Mouse (Mus musculus) kidney, embryonic 14.5 days (tissue): Measurements from ENCODE around the gene Prr23a3. TPM values are rescaled to one million over a fixed set of nuclear protein-coding genes. Genes with fewer than 3 reads are reported as not detected.
A peak's percentile ranks its signal among the peaks of the same experiment; 100 is the strongest.

Experiments
- ATAC-seq: fragments of 200-750 bp; cut with Nextera tagmentation; 2 replicates; pipeline ENCODE4 v1.8.0; 2017; ENCODE audit warnings: moderate number of reproducible peaks, mild to moderate bottlenecking, moderate TSS enrichment, moderate library complexity; ENCODE audit not compliant: low FRiP score, low TSS enrichment
- H3K27ac ChIP-seq: fragments of 300-500 bp; sonication (generic); 2 replicates; pipeline ENCODE4 v1.5.1; 2014; ENCODE audit warnings: low read depth, mild to moderate bottlenecking, low read length, moderate library complexity, mixed read lengths
- H3K27me3 ChIP-seq: fragments of 300-500 bp; sonication (generic); 2 replicates; pipeline ENCODE4 v1.6.1; 2014; ENCODE audit warnings: mild to moderate bottlenecking, low read length; ENCODE audit not compliant: control insufficient read depth, insufficient read depth
- H3K36me3 ChIP-seq: fragments of 300-500 bp; sonication (generic); 2 replicates; pipeline ENCODE4 v1.6.1; 2014; ENCODE audit warnings: low read length, mixed read lengths; ENCODE audit not compliant: control insufficient read depth, insufficient read depth
- H3K4me1 ChIP-seq: fragments of 300-500 bp; sonication (generic); 2 replicates; pipeline ENCODE4 v1.6.1; 2014; ENCODE audit warnings: low read length, mixed read lengths; ENCODE audit not compliant: control insufficient read depth, insufficient read depth
- H3K4me2 ChIP-seq: fragments of 300-500 bp; sonication (generic); replicated peaks from 2 replicates; pipeline ENCODE4 v1.6.1; 2014; ENCODE audit warnings: low read depth, mild to moderate bottlenecking, low read length
- H3K4me3 ChIP-seq: fragments of 300-500 bp; sonication (generic); 2 replicates; pipeline ENCODE4 v1.5.1; 2014; ENCODE audit warnings: mild to moderate bottlenecking, low read length
- H3K9ac ChIP-seq: fragments of 300-500 bp; sonication (generic); 2 replicates; pipeline ENCODE4 v1.6.1; 2014; ENCODE audit warnings: low read depth, mild to moderate bottlenecking, low read length, moderate library complexity
- H3K9me3 ChIP-seq: fragments of 300-500 bp; sonication (generic); 2 replicates; pipeline ENCODE4 v1.6.1; 2016; ENCODE audit warnings: low read length; ENCODE audit not compliant: control insufficient read depth
- WGBS: fragments of 180-500 bp; shearing (Covaris S2); extraction: QIAGEN DNeasy Blood & Tissue Kit; methylation state at CpG from one replicate; pipeline ENCODE4 v1.1.7; 2014; 5-methylcytosine and 5-hydroxymethylcytosine counted together
- polyA plus RNA-seq: library from polyadenylated mRNA; unstranded; fragments of >200 nt; fragmentation: Nextera tagmentation; extraction: Ambion mirVana; gene quantifications from 2 replicates; pipeline ENCODE4 v1.2.1, GENCODE M21; 2014

Gene Prr23a3
- not detected in 2 replicates for polyA plus RNA-seq

DNA sequence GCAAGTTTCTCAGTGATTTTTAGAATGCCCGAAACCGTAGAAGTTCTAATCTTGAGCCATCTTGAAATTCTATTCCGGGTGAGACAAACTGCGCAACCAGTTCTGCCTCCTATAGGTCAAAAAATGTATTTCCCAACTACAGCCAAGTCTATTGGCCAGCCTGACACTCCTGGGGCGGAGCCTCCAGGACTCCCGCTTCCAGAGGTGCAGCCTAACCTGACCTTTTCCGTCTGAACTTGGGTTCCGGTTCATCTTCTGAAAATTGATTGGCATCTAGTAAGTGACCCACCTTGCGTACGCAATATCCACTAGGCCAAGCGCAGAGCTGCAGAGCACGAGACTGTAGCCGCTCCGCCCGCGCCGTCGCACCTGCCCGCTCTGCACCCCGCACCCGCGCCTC is at the start of gene Prr23a3:
TSS of gene Prr23a3 (plus strand) at position 197 of the 400 bp plus-strand sequence.
- WGBS: 69% methylated on average over 22 of the region's 22 CpGs
- Histone ChIP-seq H3K4me2 (no peak within 1 kb of the TSS), H3K27ac (no peak within 1 kb of the TSS), H3K4me1 (no peaks in the 10 kb centered on the region), H3K9me3 (peaks cover 5% of the 10 kb centered on the region; the same call in 1 of the 2 replicates), H3K9ac (no peak within 1 kb of the TSS), H3K27me3 (no peaks in the 10 kb centered on the region; the same call in 1 of the 2 replicates), H3K4me3 (no peak within 1 kb of the TSS), H3K36me3 (no peaks in the 10 kb centered on the region)
- no peak for ATAC-seq

GRCm38 (mm10) chr9:98816066-98816465 is 48.5 kb upstream of the Prr23a3 start:
- Histone ChIP-seq H3K9ac (no peak overlapping the region), H3K4me3 (no peak overlapping the region), H3K4me2 (no peak overlapping the region), H3K4me1 (no peaks in the 10 kb centered on the region), H3K27me3 (no peaks in the 10 kb centered on the region), H3K9me3 (no peaks in the 10 kb centered on the region), H3K27ac (no peak overlapping the region), H3K36me3 (no peaks in the 10 kb centered on the region)
- no peak for ATAC-seq
- 74% methylated on average over 3 of the region's 3 CpGs for WGBS

- Histone ChIP-seq H3K9ac (no peak overlapping the region), H3K4me3 (no peak overlapping the region), H3K36me3 (no peaks in the 10 kb centered on the region), H3K4me2 (no peak overlapping the region), H3K27ac (no peak overlapping the region), H3K4me1 (no peaks in the 10 kb centered on the region), H3K9me3 (no peaks in the 10 kb centered on the region), H3K27me3 (no peaks in the 10 kb centered on the region)
- no peak for ATAC-seq
- 83% methylated on average over 7 of the region's 7 CpGs for WGBS
Observed at GRCm38 (mm10) chr9:98817592-98817991, 47.0 kb upstream of the Prr23a3 start.

- Histone ChIP-seq H3K4me1 (no peaks in the 10 kb centered on the region), H3K9me3 (no peaks in the 10 kb centered on the region), H3K36me3 (no peaks in the 10 kb centered on the region), H3K4me2 (no peak overlapping the region), H3K4me3 (no peak overlapping the region), H3K27ac (no peak overlapping the region), H3K9ac (no peak overlapping the region), H3K27me3 (no peaks in the 10 kb centered on the region)
- WGBS: 22% methylated on average over 5 of the region's 5 CpGs
- no peak for ATAC-seq
Observed at GRCm38 (mm10) chr9:98818971-98819370, 45.6 kb upstream of the Prr23a3 start.

DNA sequence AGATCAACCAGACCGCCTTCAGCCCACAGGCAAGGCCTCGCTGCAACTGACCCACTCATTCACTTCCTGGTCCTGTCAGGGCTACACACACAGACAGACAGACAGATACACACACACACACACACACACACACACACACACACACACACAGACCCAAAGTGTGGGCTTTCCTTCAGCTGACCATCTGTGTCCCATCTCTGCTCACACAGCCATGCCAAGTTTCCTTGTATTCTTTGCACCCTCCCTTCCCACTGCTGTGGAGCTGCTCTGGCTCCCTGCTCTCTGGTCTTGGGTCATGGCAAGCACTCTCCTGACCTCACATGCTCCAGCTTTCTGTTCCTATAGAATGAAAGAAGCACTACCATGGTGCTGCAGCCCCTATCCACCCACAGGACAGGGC is 45.1 kb upstream of the Prr23a3 start:
- H3K9me3 ChIP-seq: no peaks in the 10 kb centered on the region
- H3K4me3 ChIP-seq: no peak overlapping the region
- ATAC-seq: no peak
- no peak overlapping the region for H3K4me2 ChIP-seq
- WGBS: 77% methylated on average over 2 of the region's 2 CpGs
- H3K27ac ChIP-seq: no peak overlapping the region
- no peaks in the 10 kb centered on the region for H3K27me3 ChIP-seq
- H3K36me3 ChIP-seq: no peaks in the 10 kb centered on the region
- H3K4me1 ChIP-seq: no peaks in the 10 kb centered on the region
- no peak overlapping the region for H3K9ac ChIP-seq

DNA sequence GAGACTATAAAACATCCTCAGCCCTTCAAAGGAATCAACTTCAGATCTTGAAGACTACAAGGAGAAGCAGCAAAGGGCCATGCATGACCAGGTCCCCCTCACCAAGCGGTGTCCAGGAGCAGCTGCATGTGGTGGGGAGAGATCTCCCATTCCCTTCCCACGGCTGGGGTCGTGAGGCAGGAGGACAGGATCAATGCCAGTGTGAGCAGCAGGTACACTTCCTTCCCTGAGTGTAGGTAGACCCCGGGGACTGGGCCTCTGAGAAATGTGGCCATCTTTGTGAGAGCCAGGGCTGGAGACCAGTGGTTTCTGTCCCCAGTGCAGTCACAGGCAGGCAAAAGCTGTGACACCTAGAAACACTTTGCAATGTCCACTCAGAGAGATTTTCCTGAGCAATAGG is 44.1 kb upstream of the Prr23a3 start:
- no peak overlapping the region for H3K27ac ChIP-seq
- no peak for ATAC-seq
- no peaks in the 10 kb centered on the region for H3K27me3 ChIP-seq
- H3K4me1 ChIP-seq: no peaks in the 10 kb centered on the region
- no peaks in the 10 kb centered on the region for H3K36me3 ChIP-seq
- no peak overlapping the region for H3K4me3 ChIP-seq
- H3K9me3 ChIP-seq: no peaks in the 10 kb centered on the region
- no peak overlapping the region for H3K4me2 ChIP-seq
- WGBS: 87% methylated on average over 4 of the region's 4 CpGs
- H3K9ac ChIP-seq: no peak overlapping the region

- Histone ChIP-seq H3K27me3 (no peaks in the 10 kb centered on the region), H3K27ac (no peak overlapping the region), H3K4me1 (no peaks in the 10 kb centered on the region), H3K4me3 (no peak overlapping the region), H3K36me3 (no peaks in the 10 kb centered on the region), H3K9ac (no peak overlapping the region), H3K9me3 (no peaks in the 10 kb centered on the region), H3K4me2 (no peak overlapping the region)
- ATAC-seq: no peak
Observed at GRCm38 (mm10) chr9:98821067-98821466, 43.5 kb upstream of the Prr23a3 start.

GRCm38 (mm10) chr9:98823805-98824204 is 40.8 kb upstream of the Prr23a3 start:
- WGBS: 93% methylated on average over 7 of the region's 7 CpGs
- Histone ChIP-seq H3K4me3 (no peak overlapping the region), H3K27me3 (no peaks in the 10 kb centered on the region), H3K4me1 (no peaks in the 10 kb centered on the region), H3K27ac (no peak overlapping the region), H3K4me2 (no peak overlapping the region), H3K9ac (no peak overlapping the region), H3K36me3 (no peaks in the 10 kb centered on the region), H3K9me3 (no peaks in the 10 kb centered on the region)
- no peak for ATAC-seq

DNA sequence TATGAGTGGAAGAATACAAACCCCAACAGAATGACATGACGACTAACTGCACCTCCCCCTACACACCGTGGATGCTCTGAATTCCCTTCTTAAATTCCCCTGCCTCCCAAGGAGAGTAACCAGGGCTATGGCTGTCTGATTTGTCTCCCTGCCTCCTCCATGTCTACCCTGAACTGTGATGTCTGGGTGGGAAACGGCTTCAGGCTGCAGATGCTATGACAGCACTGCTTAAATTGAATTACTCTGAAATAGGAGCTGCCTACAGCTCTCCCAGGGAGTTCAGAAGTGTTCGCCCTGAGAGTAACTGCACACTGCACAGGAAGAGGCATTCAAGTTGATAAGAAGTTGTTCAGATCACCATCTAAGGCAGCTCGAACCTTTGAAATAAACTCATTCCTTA is 35.1 kb upstream of the Prr23a3 start:
- no peak overlapping the region for H3K27ac ChIP-seq
- WGBS: 18% methylated on average over 5 of the region's 5 CpGs
- peak; percentile 88; the same call in 1 of the 2 replicates for ATAC-seq
- no peaks in the 10 kb centered on the region for H3K9me3 ChIP-seq
- H3K4me3 ChIP-seq: no peak overlapping the region
- no peak overlapping the region for H3K4me2 ChIP-seq
- H3K4me1 ChIP-seq: no peaks in the 10 kb centered on the region; the same call in 1 of the 2 replicates
- no peak overlapping the region for H3K9ac ChIP-seq
- no peaks in the 10 kb centered on the region for H3K36me3 ChIP-seq
- H3K27me3 ChIP-seq: no peaks in the 10 kb centered on the region
